Comparison of ENCODE assay signal across 31 mouse cellular contexts in genomic region chr5:16357709-16358108, GRCm38 (mm10).
"Had no signal": no experiment of that assay in that cellular context is flagged by ENCODE, and none has a peak within 500 bp of the region (broad histone marks: within the 10 kb centered on the region; RNA-seq: fewer than 3 reads in every experiment).

No protein-coding gene starts in this region.

- H3K4me2 ChIP-seq: limb, embryonic 12.5 days; limb, embryonic 13.5 days; limb, embryonic 15.5 days; liver, embryonic 11.5 days; liver, embryonic 12.5 days; liver, embryonic 13.5 days; liver, embryonic 15.5 days; lung, embryonic 14.5 days; lung, embryonic 15.5 days; midbrain, embryonic 11.5 days; midbrain, embryonic 12.5 days; midbrain, embryonic 13.5 days; midbrain, embryonic 15.5 days had no signal

- H3K36me3 ChIP-seq: limb, embryonic 10.5 days; limb, embryonic 15.5 days; liver, embryonic 12.5 days; liver, embryonic 13.5 days; liver, embryonic 15.5 days; lung, embryonic 15.5 days; midbrain, embryonic 10.5 days; midbrain, embryonic 12.5 days; midbrain, embryonic 15.5 days had no signal

- H3K4me3 ChIP-seq: limb, embryonic 10.5 days; limb, embryonic 12.5 days; limb, embryonic 13.5 days; limb, embryonic 15.5 days; liver, embryonic 12.5 days; liver, embryonic 13.5 days; liver, embryonic 15.5 days; lung, embryonic 15.5 days; megakaryocyte, embryonic 14.5 days; midbrain, embryonic 10.5 days; midbrain, embryonic 12.5 days; midbrain, embryonic 13.5 days; midbrain, embryonic 15.5 days; myocyte had no signal

- H3K27ac ChIP-seq: limb, embryonic 10.5 days; limb, embryonic 12.5 days; limb, embryonic 13.5 days; limb, embryonic 15.5 days; liver, embryonic 12.5 days; liver, embryonic 13.5 days; liver, embryonic 14.5 days; liver, embryonic 15.5 days; lung, embryonic 15.5 days; macrophage; midbrain, embryonic 10.5 days; midbrain, embryonic 12.5 days; midbrain, embryonic 13.5 days; midbrain, embryonic 15.5 days had no signal

- H3K9me3 ChIP-seq: limb, embryonic 10.5 days; limb, embryonic 12.5 days; limb, embryonic 13.5 days; limb, embryonic 15.5 days; liver, embryonic 12.5 days; liver, embryonic 13.5 days; liver, embryonic 15.5 days; lung, embryonic 15.5 days; megakaryocyte, embryonic 14.5 days; midbrain, embryonic 10.5 days; midbrain, embryonic 12.5 days; midbrain, embryonic 13.5 days; midbrain, embryonic 15.5 days had no signal

- DNase-seq: left cerebral cortex, postnatal 4 days; liver; liver, embryonic 13.5 days; liver, postnatal 0 days; lung, adult 18-20 months; lung, adult 2 months; lung, embryonic 14.5 days; lung, postnatal 10 days; lung, postnatal 14 days; lung, postnatal 36 days; lung, postnatal 4 days; midbrain, embryonic 14.5 days had no signal

- ATAC-seq: liver, embryonic 12.5 days; liver, postnatal 0 days; lung, postnatal 0 days; midbrain, embryonic 13.5 days; midbrain, embryonic 15.5 days; midbrain, embryonic 16.5 days had no signal

- H3K4me1 ChIP-seq: limb, embryonic 12.5 days; limb, embryonic 13.5 days; limb, embryonic 15.5 days; liver, embryonic 12.5 days; liver, embryonic 13.5 days; liver, embryonic 15.5 days; lung, embryonic 15.5 days; midbrain, embryonic 10.5 days; midbrain, embryonic 12.5 days; midbrain, embryonic 13.5 days; midbrain, embryonic 15.5 days had no signal

- H3K27me3 ChIP-seq: limb, embryonic 12.5 days; limb, embryonic 13.5 days; limb, embryonic 15.5 days; liver, embryonic 12.5 days; liver, embryonic 13.5 days; liver, embryonic 15.5 days; lung, embryonic 15.5 days; megakaryocyte, embryonic 14.5 days; midbrain, embryonic 12.5 days; midbrain, embryonic 13.5 days; midbrain, embryonic 15.5 days had no signal

- H3K9ac ChIP-seq: limb, embryonic 12.5 days; limb, embryonic 13.5 days; limb, embryonic 15.5 days; liver, embryonic 12.5 days; liver, embryonic 13.5 days; liver, embryonic 14.5 days; liver, embryonic 15.5 days; liver, postnatal 0 days; lung, embryonic 14.5 days; lung, embryonic 15.5 days; midbrain, embryonic 12.5 days; midbrain, embryonic 13.5 days; midbrain, embryonic 15.5 days had no signal
